Mouse (Mus musculus): ENCODE data around the gene Tgfbr3. TPM values are rescaled to one million over a fixed set of nuclear protein-coding genes. Genes with fewer than 3 reads are reported as not detected.

The Tgfbr3 gene
- polyA plus RNA-seq, 1 experiment from 2014 or later = 4.7 TPM

DNA sequence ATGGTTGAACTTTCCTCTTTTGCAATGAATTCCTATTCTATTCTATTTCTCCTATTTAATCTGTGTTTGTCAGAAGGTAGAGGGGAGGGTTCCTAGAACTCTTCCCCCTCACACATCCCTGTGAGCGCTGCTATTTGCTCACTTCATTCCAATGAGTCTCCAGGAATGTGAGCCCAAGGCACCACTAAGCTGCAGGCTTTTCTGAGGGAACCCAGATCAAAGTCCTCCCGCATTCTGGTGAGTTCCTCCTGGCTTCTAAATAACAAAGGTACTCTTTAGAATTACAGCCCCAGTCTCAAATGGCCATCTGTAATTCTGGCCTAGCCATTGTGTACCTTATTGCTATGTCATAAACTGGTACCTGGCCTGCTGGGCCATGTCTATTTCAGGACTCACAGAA is 72.3 kb downstream of the Tgfbr3 start:
- Histone ChIP-seq H3K9me3 (ENCODE audit: control insufficient read depth, low read length) (no peaks in the 10 kb centered on the region), H3K27me3 (ENCODE audit: control insufficient read depth, insufficient read depth, low read length) (no peaks in the 10 kb centered on the region), H3K36me3 (ENCODE audit: control insufficient read depth, insufficient read depth, low read length) (no peaks in the 10 kb centered on the region), H3K9ac (replicated peaks; ENCODE audit: low read length) (no peak overlapping the region), H3K4me1 (ENCODE audit: control insufficient read depth, insufficient read depth, low read length) (peaks cover 12% of the 10 kb centered on the region), H3K4me3 (replicated peaks; ENCODE audit: low read depth, low read length) (no peak overlapping the region), H3K27ac (replicated peaks; ENCODE audit: low read depth, low read length) (no peak overlapping the region), H3K4me2 (ENCODE audit: low read length) (no peak overlapping the region)
- WGBS = 51% methylated on average over 2 of the region's 2 CpGs
- no peak for ATAC-seq (ENCODE audit: low FRiP score, low TSS enrichment)
- no peak for DNase-seq

- H3K27ac ChIP-seq (replicated peaks; ENCODE audit: low read depth, low read length) = no peak overlapping the region
- DNase-seq (no peak), ATAC-seq (ENCODE audit: low FRiP score, low TSS enrichment) (no peak)
- H3K4me3 ChIP-seq (replicated peaks; ENCODE audit: low read depth, low read length) = no peak overlapping the region
- H3K27me3 ChIP-seq (ENCODE audit: control insufficient read depth, insufficient read depth, low read length) = no peaks in the 10 kb centered on the region
- H3K4me1 ChIP-seq (ENCODE audit: control insufficient read depth, insufficient read depth, low read length) = no peaks in the 10 kb centered on the region
- no peaks in the 10 kb centered on the region for H3K36me3 ChIP-seq (ENCODE audit: control insufficient read depth, insufficient read depth, low read length)
- 84% methylated on average over 9 of the region's 9 CpGs for WGBS
- no peaks in the 10 kb centered on the region for H3K9me3 ChIP-seq (ENCODE audit: control insufficient read depth, low read length)
- no peak overlapping the region for H3K4me2 ChIP-seq (ENCODE audit: low read length)
- H3K9ac ChIP-seq (replicated peaks; ENCODE audit: low read length) = no peak overlapping the region
These were observed 75.9 kb downstream of the Tgfbr3 start for GRCm38 (mm10) chr5:107213373-107214132.

DNA sequence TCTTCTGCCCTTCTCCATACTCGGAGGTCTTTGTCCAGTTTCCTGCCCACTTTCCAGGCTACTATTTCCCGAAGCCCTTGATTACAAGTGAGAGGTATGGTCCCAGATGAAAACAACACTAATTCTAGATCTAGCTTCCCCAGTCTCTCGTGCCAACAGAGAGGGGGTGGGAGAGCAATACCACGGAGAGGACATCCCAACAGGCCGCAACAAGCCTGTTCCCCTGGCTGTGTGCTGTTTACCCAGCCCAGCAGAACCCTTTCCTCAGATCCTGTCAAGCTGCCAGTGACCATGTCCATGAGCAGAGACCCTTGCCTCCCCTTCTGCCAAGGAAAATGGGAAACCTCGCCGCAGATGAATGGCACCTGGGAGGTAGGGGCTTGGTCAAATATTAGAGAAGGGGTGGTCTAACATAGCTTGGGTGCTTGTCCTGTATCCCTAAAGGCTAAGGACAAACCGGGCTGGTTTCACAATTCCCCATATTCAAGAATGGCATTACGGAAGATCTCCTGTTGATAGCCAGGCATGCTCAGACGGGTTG is 77.5 kb downstream of the Tgfbr3 start:
- DNase-seq (no peak), ATAC-seq (ENCODE audit: low FRiP score, low TSS enrichment) (no peak)
- H3K4me3 ChIP-seq (replicated peaks; ENCODE audit: low read depth, low read length) = no peak overlapping the region
- no peaks in the 10 kb centered on the region for H3K4me1 ChIP-seq (ENCODE audit: control insufficient read depth, insufficient read depth, low read length)
- H3K36me3 ChIP-seq (ENCODE audit: control insufficient read depth, insufficient read depth, low read length) = no peaks in the 10 kb centered on the region
- no peaks in the 10 kb centered on the region for H3K9me3 ChIP-seq (ENCODE audit: control insufficient read depth, low read length)
- no peak overlapping the region for H3K9ac ChIP-seq (replicated peaks; ENCODE audit: low read length)
- WGBS = 91% methylated on average over 10 of the region's 10 CpGs
- H3K4me2 ChIP-seq (ENCODE audit: low read length) = no peak overlapping the region
- H3K27ac ChIP-seq (replicated peaks; ENCODE audit: low read depth, low read length) = no peak overlapping the region
- H3K27me3 ChIP-seq (ENCODE audit: control insufficient read depth, insufficient read depth, low read length) = no peaks in the 10 kb centered on the region

DNA sequence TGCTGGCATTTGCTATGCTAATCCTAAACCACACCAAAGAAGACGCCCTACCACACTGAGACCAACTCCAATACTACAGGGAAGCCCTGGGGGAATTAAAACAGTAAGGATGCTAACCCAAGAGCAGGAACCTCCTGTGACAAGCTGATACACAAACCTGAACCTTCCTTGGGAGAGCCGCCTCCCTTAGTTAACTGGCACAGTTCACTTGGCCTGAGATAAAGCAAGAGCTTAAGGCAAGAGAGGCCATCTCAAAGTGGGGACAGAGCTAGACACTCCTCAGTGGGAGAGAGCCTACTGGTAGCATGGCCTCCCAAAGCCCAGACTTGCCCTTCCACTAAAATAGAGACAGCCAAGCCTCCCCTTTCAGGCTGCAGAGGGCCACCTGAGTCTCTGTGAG is 79.4 kb downstream of the Tgfbr3 start:
- Histone ChIP-seq H3K4me3 (replicated peaks; ENCODE audit: low read depth, low read length) (no peak overlapping the region), H3K9me3 (ENCODE audit: control insufficient read depth, low read length) (no peaks in the 10 kb centered on the region), H3K27ac (replicated peaks; ENCODE audit: low read depth, low read length) (no peak overlapping the region), H3K27me3 (ENCODE audit: control insufficient read depth, insufficient read depth, low read length) (no peaks in the 10 kb centered on the region), H3K36me3 (ENCODE audit: control insufficient read depth, insufficient read depth, low read length) (no peaks in the 10 kb centered on the region), H3K4me2 (ENCODE audit: low read length) (no peak overlapping the region), H3K9ac (replicated peaks; ENCODE audit: low read length) (no peak overlapping the region), H3K4me1 (ENCODE audit: control insufficient read depth, insufficient read depth, low read length) (no peaks in the 10 kb centered on the region)
- no peak for DNase-seq
- 71% methylated on average over 2 of the region's 2 CpGs for WGBS
- ATAC-seq (ENCODE audit: low FRiP score, low TSS enrichment) = no peak

DNA sequence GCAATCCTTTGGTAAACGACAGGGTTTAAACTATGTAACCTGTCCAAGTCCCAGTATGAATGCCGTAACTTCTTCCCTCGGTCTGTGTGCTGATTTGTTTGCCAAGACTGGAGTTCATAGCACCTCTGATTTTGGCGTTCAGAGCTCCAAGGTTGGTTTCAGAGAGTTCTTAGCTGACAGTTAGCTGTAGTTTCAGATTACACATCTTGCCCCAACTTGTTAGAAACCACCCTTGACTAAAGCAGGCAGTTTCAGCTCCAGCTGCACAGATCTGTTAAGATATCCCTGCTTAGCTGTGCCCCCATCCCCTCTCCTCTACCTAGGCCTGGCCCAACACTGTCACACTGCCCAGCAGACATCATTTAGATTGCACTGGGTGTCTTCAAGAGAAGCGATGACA is 81.5 kb downstream of the Tgfbr3 start:
- no peak for ATAC-seq (ENCODE audit: low FRiP score, low TSS enrichment)
- Histone ChIP-seq H3K4me1 (ENCODE audit: control insufficient read depth, insufficient read depth, low read length) (no peaks in the 10 kb centered on the region), H3K27me3 (ENCODE audit: control insufficient read depth, insufficient read depth, low read length) (no peaks in the 10 kb centered on the region), H3K4me2 (ENCODE audit: low read length) (no peak overlapping the region), H3K27ac (replicated peaks; ENCODE audit: low read depth, low read length) (no peak overlapping the region), H3K9ac (replicated peaks; ENCODE audit: low read length) (no peak overlapping the region), H3K4me3 (replicated peaks; ENCODE audit: low read depth, low read length) (no peak overlapping the region), H3K36me3 (ENCODE audit: control insufficient read depth, insufficient read depth, low read length) (no peaks in the 10 kb centered on the region), H3K9me3 (ENCODE audit: control insufficient read depth, low read length) (no peaks in the 10 kb centered on the region)
- WGBS = 89% methylated on average over 5 of the region's 5 CpGs
- DNase-seq = no peak

DNA sequence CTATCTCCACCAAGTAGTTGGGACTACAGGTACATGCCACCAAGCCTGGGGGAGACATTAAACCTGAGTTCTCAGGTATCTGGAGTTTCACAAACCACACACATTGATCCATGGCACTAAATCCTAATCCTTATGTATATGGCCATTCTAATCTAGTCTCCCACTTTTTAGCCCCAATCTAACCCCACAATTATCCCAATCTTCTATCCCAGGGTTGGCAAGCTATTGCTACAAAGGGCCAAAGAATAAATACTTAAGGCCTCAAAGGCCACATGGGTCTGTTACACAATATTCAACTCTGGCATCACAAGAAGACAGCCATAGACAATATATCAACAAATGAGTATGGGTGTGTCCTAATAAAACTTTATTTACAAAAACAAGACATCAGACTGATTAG is 85.1 kb downstream of the Tgfbr3 start:
- H3K27me3 ChIP-seq (ENCODE audit: control insufficient read depth, insufficient read depth, low read length) = no peaks in the 10 kb centered on the region
- H3K4me2 ChIP-seq (ENCODE audit: low read length) = no peak overlapping the region
- peaks cover 6% of the 10 kb centered on the region; the same call in 1 of the 2 replicates for H3K4me1 ChIP-seq (ENCODE audit: control insufficient read depth, insufficient read depth, low read length)
- H3K27ac ChIP-seq (replicated peaks; ENCODE audit: low read depth, low read length) = no peak overlapping the region
- no peak for ATAC-seq (ENCODE audit: low FRiP score, low TSS enrichment)
- no peak for DNase-seq
- no peaks in the 10 kb centered on the region for H3K36me3 ChIP-seq (ENCODE audit: control insufficient read depth, insufficient read depth, low read length)
- H3K9ac ChIP-seq (replicated peaks; ENCODE audit: low read length) = no peak overlapping the region
- H3K9me3 ChIP-seq (ENCODE audit: control insufficient read depth, low read length) = no peaks in the 10 kb centered on the region
- no peak overlapping the region for H3K4me3 ChIP-seq (replicated peaks; ENCODE audit: low read depth, low read length)

GRCm38 (mm10) chr5:107202801-107203559 is 86.4 kb downstream of the Tgfbr3 start:
- H3K27me3 ChIP-seq (ENCODE audit: control insufficient read depth, insufficient read depth, low read length) = no peaks in the 10 kb centered on the region
- no peak overlapping the region for H3K4me2 ChIP-seq (ENCODE audit: low read length)
- no peak for ATAC-seq (ENCODE audit: low FRiP score, low TSS enrichment)
- H3K4me1 ChIP-seq (ENCODE audit: control insufficient read depth, insufficient read depth, low read length) = peaks cover 6% of the 10 kb centered on the region; the same call in 1 of the 2 replicates
- H3K9me3 ChIP-seq (ENCODE audit: control insufficient read depth, low read length) = no peaks in the 10 kb centered on the region
- H3K9ac ChIP-seq (replicated peaks; ENCODE audit: low read length) = no peak overlapping the region
- H3K4me3 ChIP-seq (replicated peaks; ENCODE audit: low read depth, low read length) = no peak overlapping the region
- no peak for DNase-seq
- H3K36me3 ChIP-seq (ENCODE audit: control insufficient read depth, insufficient read depth, low read length) = no peaks in the 10 kb centered on the region
- WGBS = 54% methylated on average over 8 of the region's 8 CpGs
- no peak overlapping the region for H3K27ac ChIP-seq (replicated peaks; ENCODE audit: low read depth, low read length)

- no peaks in the 10 kb centered on the region for H3K27me3 ChIP-seq (ENCODE audit: control insufficient read depth, insufficient read depth, low read length)
- no peak overlapping the region for H3K4me3 ChIP-seq (replicated peaks; ENCODE audit: low read depth, low read length)
- no peak overlapping the region for H3K27ac ChIP-seq (replicated peaks; ENCODE audit: low read depth, low read length)
- DNase-seq (no peak), ATAC-seq (ENCODE audit: low FRiP score, low TSS enrichment) (no peak)
- H3K36me3 ChIP-seq (ENCODE audit: control insufficient read depth, insufficient read depth, low read length) = no peaks in the 10 kb centered on the region
- 58% methylated on average over 9 of the region's 9 CpGs for WGBS
- no peaks in the 10 kb centered on the region for H3K9me3 ChIP-seq (ENCODE audit: control insufficient read depth, low read length)
- H3K9ac ChIP-seq (replicated peaks; ENCODE audit: low read length) = no peak overlapping the region
- H3K4me2 ChIP-seq (ENCODE audit: low read length) = no peak overlapping the region
- peaks cover 6% of the 10 kb centered on the region; the same call in 1 of the 2 replicates for H3K4me1 ChIP-seq (ENCODE audit: control insufficient read depth, insufficient read depth, low read length)
These were observed 87.8 kb downstream of the Tgfbr3 start for GRCm38 (mm10) chr5:107201509-107202182.

Measured in midbrain, embryonic 14.5 days (tissue).